Comparison of ENCODE assay signal across 8 mouse cellular contexts in the genomic region with DNA sequence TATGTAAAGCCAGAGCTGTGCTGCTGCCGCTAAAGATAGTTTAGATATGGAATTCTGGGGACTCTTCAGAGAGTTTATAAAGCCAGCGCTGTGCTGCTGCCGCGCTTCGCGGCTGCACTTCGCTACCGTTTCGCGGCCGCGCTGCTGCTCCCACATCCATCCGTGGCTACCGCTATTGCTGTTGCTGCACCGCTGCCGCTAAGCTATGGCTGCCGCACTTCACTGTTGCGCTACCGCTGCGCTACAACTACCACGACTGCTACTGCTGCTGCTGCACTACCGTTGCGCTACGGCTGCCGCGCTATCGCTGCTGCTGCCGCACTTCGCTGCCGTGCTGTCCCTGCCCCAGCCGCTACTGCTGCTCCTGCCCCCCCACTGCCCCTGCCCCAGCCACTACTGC. TPM values are rescaled to one million over a fixed set of nuclear protein-coding genes. Genes with fewer than 3 reads are reported as not detected.
DNase-seq lines count a peak whose midpoint lies in the region; ATAC-seq lines count a peak whose summit lies in the region.

No protein-coding gene starts in this region.

- no peak; the same call in 1 of the 2 replicates for ATAC-seq in limb, embryonic 13.5 days (ENCODE audit: low FRiP score, low read depth)
- no peak for ATAC-seq in activated CD4-positive, CD25-positive, alpha-beta regulatory T cell, adult 4 months

- H3K27me3 ChIP-seq in limb, embryonic 13.5 days, result peaks cover 63% of the 10 kb centered on the region

- no peaks in the 10 kb centered on the region for H3K36me3 ChIP-seq in limb, embryonic 13.5 days

- peak overlapping the region; percentile 48 for H3K4me2 ChIP-seq in limb, embryonic 13.5 days (replicated peaks)

- no peaks in the 10 kb centered on the region for H3K4me1 ChIP-seq in limb, embryonic 13.5 days

- H3K27ac ChIP-seq in limb, embryonic 13.5 days, result no peak overlapping the region

- no peak overlapping the region for H3K9ac ChIP-seq in limb, embryonic 13.5 days

- H3K4me3 ChIP-seq in limb, embryonic 13.5 days, result peak overlapping the region; percentile 19

- DNase-seq in cerebellum, postnatal 10 days, result peak; percentile 27 to 43
- no peak for DNase-seq in cerebellum, adult 11-12 months
- peak; percentile 3 for DNase-seq in thymus, postnatal 0 days (ENCODE audit: low spot score)
- no peak for DNase-seq in thymus, postnatal 36 days
- no peak for DNase-seq in natural killer cell, adult 2 months (ENCODE audit: low spot score in 2 of 2)
- no peak for DNase-seq in gastrocnemius, adult 18-20 months (ENCODE audit: low spot score)

- WGBS in limb, embryonic 13.5 days, result 65% methylated on average over 31 of the region's 31 CpGs

- peaks cover 9% of the 10 kb centered on the region; the same call in 1 of the 2 replicates for H3K9me3 ChIP-seq in limb, embryonic 13.5 days

RNA-seq across cellular contexts. Expression of a gene that starts 30.1 kb away (rescaled TPM):
- polyA plus RNA-seq in thymus, postnatal 0 days (2015; fragmentation: Nextera tagmentation; extraction: Ambion mirVana), result 0.07 and 0.10 TPM in 2 replicates
- 0.34 and 0.54 TPM in 2 replicates for polyA plus RNA-seq in limb, embryonic 13.5 days (2015; fragmentation: Nextera tagmentation; extraction: Ambion mirVana)
- polyA plus RNA-seq in activated CD4-positive, CD25-positive, alpha-beta regulatory T cell, adult 4 months (2017; shearing (Covaris generic)), result not detected
- under 1 TPM in 1 of 2 experiments, not detected in 1; 0.05 TPM for total RNA-seq in gastrocnemius, adult 18-20 months (2021)

Comparison
In these comparisons a context has a peak if more than half of its experiments do, and no peak if none do; other contexts are left out.
1. DNase-seq: peak in cerebellum, postnatal 10 days (2 of 2) and thymus, postnatal 0 days (single experiment); none in cerebellum, adult 11-12 months (single experiment), thymus, postnatal 36 days (0 of 2), natural killer cell, adult 2 months (0 of 2) and gastrocnemius, adult 18-20 months (single experiment).